Mouse (Mus musculus): ENCODE data around the gene Arhgef18. TPM values are rescaled to one million over a fixed set of nuclear protein-coding genes. Genes with fewer than 3 reads are reported as not detected.

Gene Arhgef18
- total RNA-seq, 2 experiments from 2014 or later, result 33.9 to 38.4 TPM

- no peak for DNase-seq
Measured at GRCm38 (mm10) chr8:3502217-3502616, 109.4 kb downstream of the Arhgef18 start.

Other genes with a start within 250 kb of the Arhgef18 start
- gene Insr, start 113.4 kb upstream of the Arhgef18 start, total RNA-seq (2021), result 100 to 1,000 TPM; 134 to 182 TPM
- under 1 TPM; 0.40 to 0.79 TPM for gene A430078G23Rik, start 39.6 kb upstream of the Arhgef18 start, total RNA-seq (2021)
- 10 to 100 TPM in 1 of 2 experiments, 1 to 10 TPM in 1; 5.7 to 13.6 TPM for gene Pex11g, start 74.7 kb downstream of the Arhgef18 start, total RNA-seq (2021)
- gene Tex45, start 77.9 kb downstream of the Arhgef18 start, total RNA-seq (2021), result not detected
- 10 to 100 TPM; 18.3 to 22.3 TPM for gene Zfp358, start 100.1 kb downstream of the Arhgef18 start, total RNA-seq (2021)
- gene Mcoln1, start 107.5 kb downstream of the Arhgef18 start, total RNA-seq (2021), result 10 to 100 TPM; 36.1 to 39.8 TPM
- 10 to 100 TPM; 35.8 to 37.1 TPM for gene Pnpla6, start 122.4 kb downstream of the Arhgef18 start, total RNA-seq (2021)
- under 1 TPM in 1 of 2 experiments, not detected in 1; 0.23 TPM for gene C330021F23Rik, start 175.0 kb downstream of the Arhgef18 start, total RNA-seq (2021)
- gene Camsap3, start 194.3 kb downstream of the Arhgef18 start, total RNA-seq (2021), result 1 to 10 TPM; 5.5 to 5.6 TPM
- 10 to 100 TPM; 36.0 to 40.7 TPM for gene Xab2, start 228.3 kb downstream of the Arhgef18 start, total RNA-seq (2021)
- 100 to 1,000 TPM; 113 to 119 TPM for gene Pet100, start 228.5 kb downstream of the Arhgef18 start, total RNA-seq (2021)
- not detected for gene Pcp2, start 232.5 kb downstream of the Arhgef18 start, total RNA-seq (2021)
- gene Stxbp2, start 237.9 kb downstream of the Arhgef18 start, total RNA-seq (2021), result 100 to 1,000 TPM in 1 of 2 experiments, 10 to 100 TPM in 1; 76.0 to 109 TPM